Mouse (Mus musculus): ENCODE data around the gene Prss50.

Gene Prss50

GRCm38 (mm10) chr9:110874660-110875191 lies 17.0 kb downstream of the Prss50 start:
- DNase-seq (ENCODE audit: low spot score) = peak; percentile 24

GRCm38 (mm10) chr9:110875288-110875695 lies 17.5 kb downstream of the Prss50 start:
- DNase-seq (ENCODE audit: low spot score) = peak; percentile 36

DNA sequence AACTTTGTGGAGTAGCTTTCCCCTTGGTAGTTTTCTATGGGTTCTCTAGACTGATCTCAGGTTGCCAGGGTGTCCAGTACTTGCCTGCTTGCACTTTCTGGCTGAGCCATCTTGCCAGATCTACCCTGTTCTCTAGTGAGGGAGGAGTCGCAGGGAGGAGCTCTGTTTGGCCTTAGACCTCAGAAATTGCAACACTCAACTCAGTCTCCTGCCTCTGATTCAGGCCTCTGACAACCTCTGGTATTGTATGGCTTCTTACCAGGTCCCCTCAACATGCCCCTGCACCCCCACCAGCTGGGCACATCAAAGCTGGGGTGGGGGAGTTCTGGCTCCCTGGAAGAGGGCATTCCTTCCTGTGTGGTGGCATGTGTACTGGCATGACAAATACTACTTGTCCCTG lies 19.6 kb downstream of the Prss50 start:
- DNase-seq (ENCODE audit: low spot score) = no peak

DNA sequence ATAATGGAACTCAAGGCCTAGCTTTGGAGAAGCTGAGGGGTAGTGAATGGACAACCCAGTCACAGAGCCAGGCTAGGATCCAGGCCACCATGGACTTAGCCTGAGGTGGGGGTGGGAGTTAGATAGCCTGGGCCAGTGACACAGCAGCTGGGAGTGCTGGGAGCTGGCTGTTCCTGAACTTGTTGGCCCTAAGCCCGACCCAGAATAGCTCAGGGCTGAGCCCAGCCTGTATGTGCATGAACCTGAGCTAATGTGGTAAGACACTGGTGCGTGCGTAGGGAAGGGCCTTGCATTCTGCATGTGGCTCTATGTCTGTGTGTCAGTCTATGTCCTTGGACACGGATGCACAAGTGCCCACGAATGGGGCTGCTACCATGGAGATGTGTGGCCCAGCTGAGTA lies 20.1 kb downstream of the Prss50 start:
- DNase-seq (ENCODE audit: low spot score) = no peak

DNA sequence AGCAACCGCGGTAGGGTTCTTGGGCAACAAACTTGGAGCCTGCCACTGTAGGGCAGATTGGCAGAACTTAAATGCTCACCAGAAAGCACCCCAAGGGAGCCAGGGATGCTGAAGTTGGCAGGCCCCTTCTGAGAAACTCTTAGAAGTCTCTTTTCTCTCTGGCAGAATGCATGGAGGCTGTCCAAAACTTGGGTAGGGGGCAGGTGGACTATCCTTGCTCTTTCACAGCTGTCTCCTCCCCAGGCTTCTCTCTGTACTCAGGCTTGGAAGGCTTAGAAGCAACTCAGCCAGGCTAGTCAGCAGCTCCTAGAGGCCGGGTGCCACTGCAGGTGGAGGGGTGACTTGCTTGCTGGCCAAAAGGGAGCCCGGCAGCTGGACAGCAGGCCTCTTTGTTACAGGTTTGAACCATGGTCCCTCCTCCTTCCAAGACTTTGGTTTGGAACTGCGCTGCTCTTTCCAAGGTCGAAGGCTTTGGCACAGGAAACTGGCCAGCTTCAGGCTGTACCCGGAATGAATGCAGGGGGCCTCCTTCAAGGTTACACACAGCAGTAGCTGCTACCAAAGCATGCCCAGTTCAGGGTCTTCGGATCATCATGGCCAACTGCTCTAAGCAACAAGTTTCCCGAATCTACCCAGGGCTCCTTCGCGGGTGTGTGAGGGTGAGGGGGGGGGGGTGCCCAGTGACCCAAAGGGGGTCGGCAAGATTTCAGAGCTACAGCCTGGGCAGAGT lies 21.6 kb downstream of the Prss50 start, which contains the start of gene Als2cl:
Als2cl (plus strand) TSS at position 680 of the 730 bp plus-strand sequence.
- DNase-seq (ENCODE audit: low spot score) = peak; percentile 27

GRCm38 (mm10) chr9:110879998-110880561 lies 22.3 kb downstream of the Prss50 start, which contains the start of gene Tmie:
TSS of gene Tmie (minus strand) at chr9:110880113.
- DNase-seq (ENCODE audit: low spot score) = peak; percentile 44

DNA sequence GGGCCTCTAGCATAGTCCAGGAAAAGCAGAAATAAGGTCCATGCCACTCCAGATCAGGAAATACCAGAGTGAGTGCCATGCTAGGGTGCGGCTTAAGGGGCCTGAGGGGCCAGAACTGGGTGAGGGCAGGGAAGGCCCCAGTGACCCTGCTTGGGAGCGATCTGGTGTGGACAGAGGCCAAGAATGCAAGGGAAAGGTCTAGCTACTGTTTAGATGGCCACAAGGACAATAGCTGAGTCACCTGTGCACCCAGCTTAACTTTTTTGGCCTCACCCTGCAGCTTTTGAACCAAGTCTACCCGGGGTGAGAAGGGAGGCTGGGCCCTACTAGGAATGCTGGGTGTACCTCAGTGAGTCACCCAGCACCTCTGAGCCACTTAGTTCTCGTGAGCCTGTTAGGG lies 23.0 kb downstream of the Prss50 start:
- no peak for DNase-seq (ENCODE audit: low spot score)

GRCm38 (mm10) chr9:110881953-110882352 lies 24.2 kb downstream of the Prss50 start:
- no peak for DNase-seq (ENCODE audit: low spot score)

GRCm38 (mm10) chr9:110887388-110888303 lies 29.9 kb downstream of the Prss50 start:
- no peak for DNase-seq (ENCODE audit: low spot score)

- no peak for DNase-seq (ENCODE audit: low spot score)
These were observed 31.2 kb downstream of the Prss50 start for GRCm38 (mm10) chr9:110888935-110889334.

DNA sequence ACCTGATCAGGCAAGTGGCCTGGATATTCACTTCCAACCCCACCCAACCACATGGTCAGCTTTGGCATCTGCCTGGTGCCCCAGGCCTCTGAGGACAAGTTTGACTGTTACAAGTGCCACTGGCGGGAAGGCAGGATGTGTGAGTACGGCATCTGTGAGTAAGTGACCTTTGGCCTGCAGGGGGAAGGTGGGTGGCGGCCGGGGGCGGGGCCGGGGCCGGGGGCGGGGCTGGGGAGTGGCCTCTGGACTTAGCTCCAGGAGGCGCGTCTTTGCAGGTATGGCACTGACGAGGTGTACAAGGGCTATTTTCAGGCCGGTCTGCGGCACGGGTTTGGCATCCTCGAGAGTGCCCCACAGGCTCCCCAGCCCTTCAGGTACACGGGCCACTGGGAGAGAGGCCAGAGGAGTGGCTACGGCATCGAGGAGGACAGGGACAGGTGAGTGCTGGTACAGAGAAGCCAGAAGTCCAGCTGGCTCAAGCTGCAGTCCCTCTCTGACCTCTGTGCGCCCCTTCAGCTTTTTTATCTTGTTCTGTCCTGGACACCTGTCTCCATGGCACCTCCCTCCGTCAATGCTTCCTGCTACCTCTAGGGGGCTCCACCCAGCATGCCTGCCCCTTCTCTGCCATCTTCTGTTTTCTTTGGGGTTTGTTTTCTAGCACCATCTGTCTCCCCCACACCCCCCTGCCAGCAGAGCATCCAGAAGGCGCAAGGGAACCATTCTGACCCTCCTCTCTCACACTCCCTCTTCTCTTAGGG lies 32.4 kb downstream of the Prss50 start:
- peak; percentile 46 for DNase-seq (ENCODE audit: low spot score)

- no peak for DNase-seq (ENCODE audit: low spot score)
These were observed 33.5 kb downstream of the Prss50 start for GRCm38 (mm10) chr9:110891077-110891828.

DNA sequence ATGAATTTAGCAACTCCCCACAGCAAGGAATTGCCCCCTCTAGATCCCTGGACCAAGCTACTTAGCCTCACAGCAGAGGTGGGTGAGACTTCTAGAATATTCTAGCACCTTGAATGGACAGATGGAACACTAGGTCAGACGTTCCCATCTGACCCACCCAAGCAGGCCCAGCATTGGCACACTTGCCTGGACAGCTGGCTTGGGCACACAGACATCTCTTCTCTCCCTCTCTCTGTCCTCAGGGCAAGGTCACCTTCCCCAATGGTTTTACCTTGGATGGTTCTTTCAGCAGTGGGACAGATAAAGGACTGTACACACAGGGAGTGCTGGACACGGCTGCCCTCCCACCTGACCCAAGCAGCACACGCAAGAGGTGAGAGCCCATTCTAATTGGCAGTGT lies 34.8 kb downstream of the Prss50 start:
- DNase-seq (ENCODE audit: low spot score) = no peak

DNA sequence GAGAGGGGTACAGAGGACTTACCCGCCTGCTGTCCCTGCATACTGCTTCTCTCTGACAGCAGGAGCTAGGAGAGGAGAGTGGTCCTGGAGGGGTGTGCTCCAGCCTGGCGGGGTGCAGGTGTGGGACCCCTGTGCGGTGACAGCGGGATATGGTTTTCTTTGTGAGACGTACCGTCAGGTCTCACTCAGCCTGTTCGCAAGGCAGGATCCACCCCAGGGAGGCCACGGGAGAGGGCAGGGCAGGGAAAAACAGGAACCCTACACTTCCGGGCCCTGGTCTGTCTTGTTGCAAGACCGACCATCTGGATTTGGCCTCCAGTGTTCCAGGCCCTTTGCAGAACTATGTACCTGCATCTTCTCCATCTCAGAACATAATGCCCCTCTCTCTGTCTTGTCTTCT lies 35.7 kb downstream of the Prss50 start:
- no peak for DNase-seq (ENCODE audit: low spot score)

GRCm38 (mm10) chr9:110895507-110895906 lies 37.7 kb downstream of the Prss50 start:
- no peak for DNase-seq (ENCODE audit: low spot score)

- peak; percentile 28 for DNase-seq (ENCODE audit: low spot score)
These were observed 38.2 kb downstream of the Prss50 start for GRCm38 (mm10) chr9:110895994-110896393.

DNA sequence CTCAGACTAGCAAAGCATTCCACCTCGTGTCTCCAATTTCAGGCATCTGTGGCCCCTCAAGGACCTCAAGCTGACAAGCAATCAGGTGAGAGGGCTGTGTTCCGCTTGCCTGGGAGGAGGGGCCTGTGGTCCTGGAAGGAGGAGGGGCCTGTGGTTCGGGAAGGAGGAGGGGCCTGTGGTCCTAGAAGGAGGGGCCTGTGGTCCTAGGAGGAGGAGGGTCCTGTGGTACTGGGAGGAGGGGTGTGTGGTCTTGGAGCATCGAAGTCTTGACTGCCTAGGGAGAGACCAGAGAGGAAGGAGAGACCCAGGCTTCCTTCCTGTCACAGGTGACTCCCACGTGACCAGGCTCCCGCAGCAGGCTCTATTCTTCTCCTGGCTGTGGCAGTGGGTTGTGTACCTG lies 38.8 kb downstream of the Prss50 start:
- peak; percentile 69 for DNase-seq (ENCODE audit: low spot score)

DNA sequence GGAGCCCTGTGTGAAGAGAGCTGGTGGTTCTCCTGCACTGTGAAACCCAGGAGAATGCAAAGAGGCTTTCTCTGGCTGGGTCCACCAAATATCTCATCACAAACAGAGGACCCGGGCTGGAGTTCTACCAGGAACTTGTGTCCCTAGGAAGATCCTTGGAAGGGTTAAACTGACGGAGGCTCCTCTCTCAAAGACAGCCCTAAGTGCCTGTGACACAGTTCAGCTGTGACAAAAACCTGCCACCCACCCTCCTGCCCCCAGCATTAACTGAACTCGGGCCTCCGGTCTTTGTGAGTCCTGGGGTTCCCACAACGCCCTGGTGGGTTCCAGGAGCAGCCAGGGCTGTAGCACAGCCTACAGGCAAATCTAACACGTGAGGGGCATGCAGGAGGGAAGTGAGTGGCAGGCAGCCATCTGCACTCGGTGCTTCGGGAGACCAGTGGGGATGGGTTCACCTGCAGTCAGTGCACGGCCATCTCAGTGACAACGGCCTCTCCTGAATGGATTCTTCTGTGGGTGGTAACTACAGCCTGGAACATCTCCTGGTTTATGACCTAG lies 41.8 kb downstream of the Prss50 start:
- DNase-seq (ENCODE audit: low spot score) = no peak

DNA sequence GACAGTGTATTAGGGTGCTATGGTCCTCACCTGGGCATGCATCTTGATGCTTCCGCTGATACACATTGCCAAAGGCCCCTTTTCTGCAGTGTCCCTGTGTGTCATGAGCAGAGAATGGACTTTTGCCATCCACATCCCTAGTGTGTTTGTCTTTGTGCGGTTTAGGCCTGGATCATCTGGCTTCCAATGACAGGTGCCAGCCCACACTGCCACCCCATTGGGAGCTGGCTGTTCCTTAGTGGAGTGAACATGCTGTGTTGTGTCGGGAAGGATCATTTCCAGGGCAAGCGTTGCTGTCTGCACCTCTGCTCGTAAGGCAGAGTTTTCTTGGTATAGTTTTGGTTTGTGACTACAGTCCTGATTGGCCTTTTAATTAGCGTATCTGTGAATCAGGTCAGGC lies 43.4 kb downstream of the Prss50 start:
- DNase-seq (ENCODE audit: low spot score) = no peak

DNA sequence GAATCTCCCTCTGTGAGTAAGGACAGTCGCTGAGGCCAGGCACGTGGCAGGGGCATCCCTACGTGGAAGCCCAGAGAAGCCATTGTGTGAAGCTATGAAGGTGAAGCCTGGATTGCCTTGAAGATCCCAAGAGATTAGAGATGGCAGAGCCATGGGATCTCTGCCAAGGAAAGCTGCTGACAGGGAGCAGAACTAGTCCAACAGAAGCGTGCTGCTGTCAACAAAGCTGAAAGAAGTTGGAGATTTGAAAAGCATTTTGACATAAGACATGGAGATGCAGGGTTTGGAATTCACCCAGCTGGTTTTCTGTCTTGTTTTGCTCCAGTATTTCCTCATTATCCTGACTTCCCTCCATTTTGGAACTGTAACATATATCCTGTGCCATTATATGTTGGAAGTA lies 44.5 kb downstream of the Prss50 start:
- DNase-seq (ENCODE audit: low spot score) = no peak

Data from embryo, embryonic 10.5 days (tissue).